Mouse (Mus musculus) liver, embryonic 15.5 days (tissue): ENCODE results near the gene Gjb4. TPM values are rescaled to one million over a fixed set of nuclear protein-coding genes. Genes with fewer than 3 reads are reported as not detected.

Experiments used
- ATAC-seq: fragments of 200-750 bp; cut with Nextera tagmentation; 2 replicates; pipeline ENCODE4 v1.8.0; 2017; ENCODE audit warnings: moderate number of reproducible peaks, mild to moderate bottlenecking, moderate library complexity; ENCODE audit not compliant: insufficient read depth
- H3K27ac ChIP-seq: fragments of 300-500 bp; sonication (generic); replicated peaks from 2 replicates; pipeline ENCODE4 v1.5.1; 2015; ENCODE audit warnings: mild to moderate bottlenecking, inconsistent platforms
- H3K27me3 ChIP-seq: fragments of 300-500 bp; sonication (generic); 2 replicates; pipeline ENCODE4 v1.6.1; 2015; ENCODE audit warnings: mild to moderate bottlenecking, inconsistent platforms
- H3K36me3 ChIP-seq: fragments of 300-500 bp; sonication (generic); replicated peaks from 2 replicates; pipeline ENCODE4 v1.6.1; 2015; ENCODE audit warnings: moderate library complexity, mild to moderate bottlenecking, inconsistent platforms
- H3K4me1 ChIP-seq: fragments of 300-500 bp; sonication (generic); replicated peaks from 2 replicates; pipeline ENCODE4 v1.6.1; 2015; ENCODE audit warnings: inconsistent platforms
- H3K4me2 ChIP-seq: fragments of 300-500 bp; sonication (generic); 2 replicates; pipeline ENCODE4 v1.6.1; 2015; ENCODE audit warnings: moderate library complexity, mild to moderate bottlenecking, inconsistent platforms
- H3K4me3 ChIP-seq: fragments of 300-500 bp; sonication (generic); replicated peaks from 2 replicates; pipeline ENCODE4 v1.5.1; 2015; ENCODE audit warnings: mild to moderate bottlenecking, inconsistent platforms
- H3K9ac ChIP-seq: fragments of 300-500 bp; sonication (generic); 2 replicates; pipeline ENCODE4 v1.6.1; 2015; ENCODE audit warnings: moderate library complexity, mild to moderate bottlenecking, inconsistent platforms
- H3K9me3 ChIP-seq: fragments of 300-500 bp; sonication (generic); replicated peaks from 2 replicates; pipeline ENCODE4 v1.6.1; 2016; ENCODE audit warnings: inconsistent platforms
- WGBS: fragments of 180-500 bp; shearing (Covaris S2); methylation state at CpG from one replicate; pipeline ENCODE4 v1.1.7; 2015; ENCODE audit warnings: mixed read lengths; ENCODE audit not compliant: insufficient replicate concordance; 5-methylcytosine and 5-hydroxymethylcytosine counted together
- polyA plus RNA-seq: library from polyadenylated mRNA; unstranded; fragments of >200 nt; fragmentation: Nextera tagmentation; extraction: Ambion mirVana; gene quantifications from 2 replicates; pipeline ENCODE4 v1.2.1, GENCODE M21; 2015

Gene Gjb4
- polyA plus RNA-seq, 1 experiment from 2014 or later, result not detected

- no peak overlapping the region for H3K27ac ChIP-seq
- no peak overlapping the region for H3K9ac ChIP-seq
- no peak for ATAC-seq
- H3K4me2 ChIP-seq, result no peak overlapping the region
- no peak overlapping the region for H3K4me3 ChIP-seq
- H3K4me1 ChIP-seq, result no peaks in the 10 kb centered on the region
- H3K36me3 ChIP-seq, result no peaks in the 10 kb centered on the region
- no peaks in the 10 kb centered on the region for H3K9me3 ChIP-seq
- no peaks in the 10 kb centered on the region for H3K27me3 ChIP-seq
- 35% methylated on average over 2 of the region's 2 CpGs for WGBS
Measured at GRCm38 (mm10) chr4:127370447-127370846, 16.6 kb upstream of the Gjb4 start.

GRCm38 (mm10) chr4:127368379-127368973, 14.6 kb upstream of the Gjb4 start:
- WGBS, result 26% methylated on average over 13 of the region's 13 CpGs
- Histone ChIP-seq H3K9ac (no peak overlapping the region), H3K27me3 (no peaks in the 10 kb centered on the region), H3K27ac (no peak overlapping the region), H3K9me3 (no peaks in the 10 kb centered on the region), H3K4me1 (no peaks in the 10 kb centered on the region), H3K36me3 (no peaks in the 10 kb centered on the region), H3K4me3 (no peak overlapping the region), H3K4me2 (no peak overlapping the region)
- ATAC-seq, result no peak

GRCm38 (mm10) chr4:127365834-127366233, 12.0 kb upstream of the Gjb4 start:
- Histone ChIP-seq H3K4me2 (no peak overlapping the region), H3K9ac (no peak overlapping the region), H3K36me3 (no peaks in the 10 kb centered on the region), H3K27me3 (no peaks in the 10 kb centered on the region), H3K4me3 (no peak overlapping the region), H3K27ac (no peak overlapping the region), H3K9me3 (no peaks in the 10 kb centered on the region), H3K4me1 (no peaks in the 10 kb centered on the region)
- ATAC-seq, result no peak
- 39% methylated on average over 4 of the region's 4 CpGs for WGBS

- Histone ChIP-seq H3K9me3 (no peaks in the 10 kb centered on the region), H3K27ac (no peak overlapping the region), H3K9ac (no peak overlapping the region), H3K4me2 (no peak overlapping the region), H3K4me3 (no peak overlapping the region), H3K4me1 (no peaks in the 10 kb centered on the region), H3K27me3 (no peaks in the 10 kb centered on the region), H3K36me3 (no peaks in the 10 kb centered on the region)
- 41% methylated on average over 5 of the region's 5 CpGs for WGBS
- ATAC-seq, result no peak
Measured at GRCm38 (mm10) chr4:127365433-127365832, 11.6 kb upstream of the Gjb4 start.

GRCm38 (mm10) chr4:127364431-127364830, 10.6 kb upstream of the Gjb4 start:
- 55% methylated on average over 6 of the region's 6 CpGs for WGBS
- no peak for ATAC-seq
- H3K9me3 ChIP-seq, result no peaks in the 10 kb centered on the region
- H3K4me3 ChIP-seq, result no peak overlapping the region
- H3K36me3 ChIP-seq, result no peaks in the 10 kb centered on the region
- no peaks in the 10 kb centered on the region for H3K27me3 ChIP-seq
- no peak overlapping the region for H3K9ac ChIP-seq
- H3K4me2 ChIP-seq, result no peak overlapping the region
- H3K4me1 ChIP-seq, result no peaks in the 10 kb centered on the region
- H3K27ac ChIP-seq, result no peak overlapping the region

- no peak for ATAC-seq
- 48% methylated on average over 4 of the region's 4 CpGs for WGBS
Measured at GRCm38 (mm10) chr4:127363331-127363730, 9.4 kb upstream of the Gjb4 start.

GRCm38 (mm10) chr4:127362520-127362919, 8.6 kb upstream of the Gjb4 start:
- Histone ChIP-seq H3K27ac (no peak overlapping the region), H3K4me2 (no peak overlapping the region), H3K4me3 (no peak overlapping the region), H3K27me3 (no peaks in the 10 kb centered on the region), H3K36me3 (no peaks in the 10 kb centered on the region), H3K9me3 (no peaks in the 10 kb centered on the region), H3K9ac (no peak overlapping the region), H3K4me1 (no peaks in the 10 kb centered on the region)
- ATAC-seq, result no peak
- WGBS, result 16% methylated on average over 3 of the region's 3 CpGs

More at GRCm38 (mm10) chr4:127363331-127363730, 9.4 kb upstream of the Gjb4 start:
- Histone ChIP-seq H3K4me2 (no peak overlapping the region), H3K36me3 (no peaks in the 10 kb centered on the region), H3K9ac (no peak overlapping the region), H3K27ac (no peak overlapping the region), H3K27me3 (no peaks in the 10 kb centered on the region), H3K4me3 (no peak overlapping the region), H3K4me1 (no peaks in the 10 kb centered on the region), H3K9me3 (no peaks in the 10 kb centered on the region)

- Histone ChIP-seq H3K4me2 (no peak within 1 kb of the TSS), H3K27me3 (no peaks in the 10 kb centered on the region), H3K36me3 (no peaks in the 10 kb centered on the region), H3K9me3 (no peaks in the 10 kb centered on the region), H3K27ac (no peak within 1 kb of the TSS), H3K4me3 (no peak within 1 kb of the TSS), H3K9ac (no peak within 1 kb of the TSS), H3K4me1 (no peaks in the 10 kb centered on the region)
- no peak for ATAC-seq
- 20% methylated on average over 5 of the region's 5 CpGs for WGBS
Measured at GRCm38 (mm10) chr4:127358018-127358417, 4.1 kb upstream of the Gjb4 start, which contains the start of gene Gjb5. Gjb5 (minus strand) TSS chr4:127358181.

GRCm38 (mm10) chr4:127354506-127355485, 915 bp upstream of the Gjb4 start:
- Histone ChIP-seq H3K4me2 (no peak overlapping the region), H3K4me1 (no peaks in the 10 kb centered on the region), H3K27ac (no peak overlapping the region), H3K9me3 (no peaks in the 10 kb centered on the region), H3K4me3 (no peak overlapping the region), H3K27me3 (no peaks in the 10 kb centered on the region), H3K9ac (no peak overlapping the region), H3K36me3 (no peaks in the 10 kb centered on the region)
- no peak for ATAC-seq
- 37% methylated on average over 15 of the region's 15 CpGs for WGBS

GRCm38 (mm10) chr4:127352594-127352993, 1.3 kb downstream of the Gjb4 start:
- Histone ChIP-seq H3K9me3 (no peaks in the 10 kb centered on the region), H3K4me1 (no peaks in the 10 kb centered on the region), H3K4me3 (no peak overlapping the region), H3K9ac (no peak overlapping the region), H3K4me2 (no peak overlapping the region), H3K27ac (no peak overlapping the region), H3K36me3 (no peaks in the 10 kb centered on the region), H3K27me3 (no peaks in the 10 kb centered on the region)
- no peak for ATAC-seq
- 47% methylated on average over 1 of the region's 1 CpGs for WGBS

GRCm38 (mm10) chr4:127349560-127350300, 4.2 kb downstream of the Gjb4 start:
- no peaks in the 10 kb centered on the region for H3K9me3 ChIP-seq
- H3K27me3 ChIP-seq, result no peaks in the 10 kb centered on the region
- no peak overlapping the region for H3K4me3 ChIP-seq
- no peak for ATAC-seq
- no peaks in the 10 kb centered on the region for H3K36me3 ChIP-seq
- no peak overlapping the region for H3K27ac ChIP-seq
- H3K9ac ChIP-seq, result no peak overlapping the region
- no peaks in the 10 kb centered on the region for H3K4me1 ChIP-seq
- no peak overlapping the region for H3K4me2 ChIP-seq
- WGBS, result 25% methylated on average over 4 of the region's 4 CpGs
